Mouse (Mus musculus) granulocyte monocyte progenitor cell, adult 5-6 weeks (primary cell): Measurements from ENCODE around the gene Mtmr12. TPM values are rescaled to one million over a fixed set of nuclear protein-coding genes. Genes with fewer than 3 reads are reported as not detected.

Experiments used
- ATAC-seq: replicated peaks from 2 replicates; pipeline ENCODE4 v1.8.0; 2016; ENCODE audit warnings: mild to moderate bottlenecking, moderate TSS enrichment, inconsistent platforms; ENCODE audit not compliant: poor library complexity, severe bottlenecking
- total RNA-seq, 2 experiments: library from RNA; stranded (forward) in 1 of 2; stranded (reverse) in 1 of 2; fragments of 200-712, 200-1000 nt in 1 of 2; fragments of >200 nt in 1 of 2; fragmentation: Nextera tagmentation in 1 of 2; gene quantifications; 2 replicates each; pipeline ENCODE4 v1.2.3; 2014 to 2017

Mtmr12 gene
- total RNA-seq, 2 experiments from 2014 or later = 7.8 to 10.6 TPM

GRCm38 (mm10) chr15:12315996-12316395 lies 111.2 kb downstream of the Mtmr12 start:
- ATAC-seq = no peak

GRCm38 (mm10) chr15:12317290-12317689 lies 112.5 kb downstream of the Mtmr12 start:
- no peak for ATAC-seq

GRCm38 (mm10) chr15:12318451-12318850 lies 113.6 kb downstream of the Mtmr12 start:
- ATAC-seq = no peak

GRCm38 (mm10) chr15:12319889-12320288 lies 115.1 kb downstream of the Mtmr12 start:
- ATAC-seq = no peak

- no peak for ATAC-seq
Measured at GRCm38 (mm10) chr15:12320441-12321090, 115.7 kb downstream of the Mtmr12 start.

GRCm38 (mm10) chr15:12321091-12321787 lies 116.4 kb downstream of the Mtmr12 start, which contains the start of gene Golph3:
Gene Golph3 (plus strand): TSS chr15:12321450.
- ATAC-seq = peak; percentile 85

GRCm38 (mm10) chr15:12321788-12322621 lies 117.2 kb downstream of the Mtmr12 start, which contains the start of gene 1810049J17Rik:
Gene 1810049J17Rik (minus strand): TSS chr15:12321899.
- ATAC-seq = peak; percentile 16; the same call in 1 of the 2 replicates

- no peak for ATAC-seq
Measured at GRCm38 (mm10) chr15:12322676-12323402, 118.0 kb downstream of the Mtmr12 start.

Other genes with a start within 250 kb of the Mtmr12 start
- gene Sub1, start 208.0 kb upstream of the Mtmr12 start, total RNA-seq (2014; fragmentation: Nextera tagmentation) = 545 and 554 TPM in 2 replicates
- gene Sub1, start 208.0 kb upstream of the Mtmr12 start, total RNA-seq (2017) = 769 and 935 TPM in 2 replicates
- gene Zfr, start 87.2 kb upstream of the Mtmr12 start, total RNA-seq (2014; fragmentation: Nextera tagmentation) = 76.0 and 125 TPM in 2 replicates
- 52.6 and 85.7 TPM in 2 replicates for gene Zfr, start 87.2 kb upstream of the Mtmr12 start, total RNA-seq (2017)
- gene Golph3, start 116.4 kb downstream of the Mtmr12 start, total RNA-seq (2014; fragmentation: Nextera tagmentation) = 64.1 and 73.3 TPM in 2 replicates
- gene Golph3, start 116.4 kb downstream of the Mtmr12 start, total RNA-seq (2017) = 92.7 and 98.3 TPM in 2 replicates
- not detected in 2 replicates for gene 1810049J17Rik, start 116.9 kb downstream of the Mtmr12 start, total RNA-seq (2014; fragmentation: Nextera tagmentation)
- gene 1810049J17Rik, start 116.9 kb downstream of the Mtmr12 start, total RNA-seq (2017) = not detected in 2 replicates